Mouse (Mus musculus) limb, embryonic 14.5 days (tissue): ENCODE results near the gene Ccdc114. TPM values are rescaled to one million over a fixed set of nuclear protein-coding genes. Genes with fewer than 3 reads are reported as not detected.

Experiments
- ATAC-seq: fragments of 200-750 bp; cut with Nextera tagmentation; 2 replicates; pipeline ENCODE4 v1.8.0; 2017; ENCODE audit warnings: low read depth, moderate number of reproducible peaks, moderate TSS enrichment; ENCODE audit not compliant: low FRiP score
- DNase-seq: peaks from one replicate; pipeline ENCODE4 v3.0.0-alpha.2; 2015; ENCODE audit warnings: low spot score
- H3K27ac ChIP-seq: fragments of 300-500 bp; sonication (generic); replicated peaks from 2 replicates; pipeline ENCODE4 v1.5.1; 2014; ENCODE audit warnings: low read depth, mild to moderate bottlenecking, low read length, moderate library complexity, mixed read lengths
- H3K27me3 ChIP-seq: fragments of 300-500 bp; sonication (generic); 2 replicates; pipeline ENCODE4 v1.6.1; 2014; ENCODE audit warnings: low read length, mixed read lengths; ENCODE audit not compliant: control insufficient read depth, insufficient read depth
- H3K36me3 ChIP-seq: fragments of 300-500 bp; sonication (generic); 2 replicates; pipeline ENCODE4 v1.6.1; 2014; ENCODE audit warnings: mild to moderate bottlenecking, low read length, moderate library complexity, mixed read lengths; ENCODE audit not compliant: control insufficient read depth, insufficient read depth
- H3K4me1 ChIP-seq: fragments of 300-500 bp; sonication (generic); 2 replicates; pipeline ENCODE4 v1.6.1; 2014; ENCODE audit warnings: antibody characterized with exemption, low read length, mixed read lengths; ENCODE audit not compliant: control insufficient read depth, insufficient read depth
- H3K4me2 ChIP-seq: fragments of 300-500 bp; sonication (generic); replicated peaks from 2 replicates; pipeline ENCODE4 v1.6.1; 2014; ENCODE audit warnings: low read depth, mild to moderate bottlenecking, low read length, moderate library complexity; ENCODE audit not compliant: severe bottlenecking
- H3K4me3 ChIP-seq: fragments of 300-500 bp; sonication (generic); replicated peaks from 2 replicates; pipeline ENCODE4 v1.5.1; 2014; ENCODE audit warnings: low read length
- H3K9ac ChIP-seq: fragments of 300-500 bp; sonication (generic); 2 replicates; pipeline ENCODE4 v1.6.1; 2014; ENCODE audit warnings: mild to moderate bottlenecking, low read depth, low read length, moderate library complexity; ENCODE audit not compliant: severe bottlenecking
- H3K9me3 ChIP-seq: fragments of 300-500 bp; sonication (generic); 2 replicates; pipeline ENCODE4 v1.6.1; 2016; ENCODE audit warnings: low read length; ENCODE audit not compliant: control insufficient read depth
- POLR2A ChIP-seq: fragments of 200-500 bp; IDR thresholded peaks from 2 replicates; pipeline ENCODE4 v1.8.0; 2012; ENCODE audit warnings: inconsistent platforms, mild to moderate bottlenecking, moderate library complexity, borderline replicate concordance; ENCODE audit not compliant: insufficient read depth, insufficient read length; ENCODE audit errors: extremely low read depth
- WGBS: fragments of 180-500 bp; shearing (Covaris S2); extraction: QIAGEN DNeasy Blood & Tissue Kit; methylation state at CpG from one replicate; pipeline ENCODE4 v1.1.7; 2014; 5-methylcytosine and 5-hydroxymethylcytosine counted together
- polyA plus RNA-seq, 2 experiments: library from polyadenylated mRNA; depleted of rRNA in 1 of 2; stranded (reverse) in 1 of 2; unstranded in 1 of 2; fragments of >200 nt; fragmentation: Nextera tagmentation in 1 of 2; extraction: Ambion mirVana in 1 of 2; gene quantifications; 2 replicates each; pipeline versions ENCODE4 v1.2.1 to v1.2.3; 2012 to 2014

Ccdc114 gene
- polyA plus RNA-seq, 2 experiments = 2.5 to 7.1 TPM

- DNase-seq (no peak), ATAC-seq (no peak)
- no peaks in the 10 kb centered on the region for H3K4me1 ChIP-seq
- H3K27me3 ChIP-seq = no peaks in the 10 kb centered on the region
- 80% methylated on average over 6 of the region's 6 CpGs for WGBS
- H3K4me3 ChIP-seq = no peak overlapping the region
- H3K36me3 ChIP-seq = no peaks in the 10 kb centered on the region
- no peak overlapping the region for H3K4me2 ChIP-seq
- TF ChIP-seq POLR2A = no peak
- H3K27ac ChIP-seq = no peak overlapping the region
- no peaks in the 10 kb centered on the region for H3K9me3 ChIP-seq
- H3K9ac ChIP-seq = no peak overlapping the region
These were observed 49.4 kb downstream of the Ccdc114 start for GRCm38 (mm10) chr7:45973271-45973687.

- DNase-seq = no peak
- Histone ChIP-seq H3K4me1 (no peaks in the 10 kb centered on the region), H3K27ac (no peak overlapping the region), H3K9ac (no peak overlapping the region), H3K9me3 (no peaks in the 10 kb centered on the region), H3K27me3 (no peaks in the 10 kb centered on the region), H3K4me3 (no peak overlapping the region), H3K36me3 (no peaks in the 10 kb centered on the region), H3K4me2 (no peak overlapping the region)
- 63% methylated on average over 6 of the region's 6 CpGs for WGBS
- ATAC-seq = no peak
- no peak for TF ChIP-seq POLR2A
These were observed 50.2 kb downstream of the Ccdc114 start for GRCm38 (mm10) chr7:45974103-45974502.

GRCm38 (mm10) chr7:45974512-45974911 lies 50.6 kb downstream of the Ccdc114 start:
- Histone ChIP-seq H3K4me1 (no peaks in the 10 kb centered on the region), H3K36me3 (no peaks in the 10 kb centered on the region), H3K4me3 (no peak overlapping the region), H3K27me3 (no peaks in the 10 kb centered on the region), H3K27ac (no peak overlapping the region), H3K4me2 (no peak overlapping the region), H3K9ac (no peak overlapping the region), H3K9me3 (no peaks in the 10 kb centered on the region)
- ATAC-seq (no peak), DNase-seq (no peak)
- WGBS = 55% methylated on average over 6 of the region's 6 CpGs
- no peak for TF ChIP-seq POLR2A

- ATAC-seq (no peak), DNase-seq (no peak)
- 82% methylated on average over 5 of the region's 5 CpGs for WGBS
These were observed 57.7 kb downstream of the Ccdc114 start for GRCm38 (mm10) chr7:45981612-45982011.

GRCm38 (mm10) chr7:45986893-45987292 lies 63.0 kb downstream of the Ccdc114 start:
- WGBS = 74% methylated on average over 6 of the region's 6 CpGs
- Histone ChIP-seq H3K36me3 (no peaks in the 10 kb centered on the region), H3K4me3 (no peak overlapping the region), H3K9me3 (no peaks in the 10 kb centered on the region), H3K4me2 (no peak overlapping the region), H3K9ac (no peak overlapping the region), H3K4me1 (no peaks in the 10 kb centered on the region), H3K27me3 (no peaks in the 10 kb centered on the region), H3K27ac (no peak overlapping the region)
- DNase-seq (no peak), ATAC-seq (no peak)
- TF ChIP-seq POLR2A = no peak

More at GRCm38 (mm10) chr7:45981612-45982011, 57.7 kb downstream of the Ccdc114 start:
- Histone ChIP-seq H3K36me3 (no peaks in the 10 kb centered on the region), H3K27ac (no peak overlapping the region), H3K27me3 (no peaks in the 10 kb centered on the region), H3K9me3 (no peaks in the 10 kb centered on the region), H3K4me1 (no peaks in the 10 kb centered on the region), H3K4me2 (no peak overlapping the region), H3K4me3 (no peak overlapping the region), H3K9ac (no peak overlapping the region)
- no peak for TF ChIP-seq POLR2A

GRCm38 (mm10) chr7:45988344-45988743 lies 64.5 kb downstream of the Ccdc114 start:
- ATAC-seq = no peak
- H3K27ac ChIP-seq = no peak overlapping the region
- no peaks in the 10 kb centered on the region for H3K27me3 ChIP-seq
- no peaks in the 10 kb centered on the region for H3K9me3 ChIP-seq
- no peaks in the 10 kb centered on the region for H3K4me1 ChIP-seq
- H3K4me2 ChIP-seq = no peak overlapping the region
- no peak overlapping the region for H3K4me3 ChIP-seq
- H3K9ac ChIP-seq = no peak overlapping the region
- 81% methylated on average over 1 of the region's 1 CpGs for WGBS
- DNase-seq = no peak
- H3K36me3 ChIP-seq = no peaks in the 10 kb centered on the region
- TF ChIP-seq POLR2A = no peak
